Mouse (Mus musculus): ENCODE measurements around the gene Magoh. TPM values are rescaled to one million over a fixed set of nuclear protein-coding genes. Genes with fewer than 3 reads are reported as not detected.

Gene Magoh
- 205 and 257 TPM in 2 replicates for polyA plus RNA-seq (2012; rRNA removed)

GRCm38 (mm10) chr4:107879254-107880050, at the start of gene Magoh:
Gene Magoh, plus strand, starts transcription at chr4:107879755.

DNA sequence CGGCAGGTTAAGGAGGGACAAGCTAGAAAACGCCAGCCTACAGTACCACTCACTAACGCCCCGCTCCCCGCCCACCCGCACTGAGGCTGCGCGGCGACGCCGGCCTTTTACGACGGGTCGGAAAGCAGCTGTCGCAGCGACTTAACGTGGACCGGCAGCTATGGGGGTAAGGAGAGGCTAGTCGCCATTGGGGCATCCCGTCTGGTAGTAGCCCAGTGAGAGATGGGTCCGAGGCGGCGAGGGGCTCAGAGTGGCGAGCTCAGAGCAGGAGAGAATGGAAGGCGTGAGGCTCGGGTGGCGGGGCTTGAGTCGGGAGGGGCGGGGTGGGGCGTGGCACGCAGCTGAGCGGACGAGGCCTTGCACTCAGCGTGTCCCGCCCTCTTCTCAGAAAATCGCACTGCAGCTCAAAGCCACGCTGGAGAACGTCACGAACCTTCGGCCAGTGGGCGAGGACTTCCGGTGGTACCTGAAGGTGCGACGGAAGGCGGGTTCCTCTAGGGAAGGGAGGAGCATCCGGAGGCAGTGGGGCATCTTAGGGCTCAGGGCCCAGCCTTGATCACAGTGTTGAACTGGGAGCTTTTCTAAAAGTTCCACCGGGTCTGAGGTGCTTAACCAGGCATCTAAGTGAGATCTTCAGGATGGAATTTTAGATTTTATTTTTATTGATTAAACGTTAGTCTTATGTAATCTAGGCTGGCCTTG, 10.3 kb downstream of the Magoh start, which contains the start of gene 0610037L13Rik:
TSS of gene 0610037L13Rik (plus strand) at position 83 of the 702 bp plus-strand sequence.

DNA sequence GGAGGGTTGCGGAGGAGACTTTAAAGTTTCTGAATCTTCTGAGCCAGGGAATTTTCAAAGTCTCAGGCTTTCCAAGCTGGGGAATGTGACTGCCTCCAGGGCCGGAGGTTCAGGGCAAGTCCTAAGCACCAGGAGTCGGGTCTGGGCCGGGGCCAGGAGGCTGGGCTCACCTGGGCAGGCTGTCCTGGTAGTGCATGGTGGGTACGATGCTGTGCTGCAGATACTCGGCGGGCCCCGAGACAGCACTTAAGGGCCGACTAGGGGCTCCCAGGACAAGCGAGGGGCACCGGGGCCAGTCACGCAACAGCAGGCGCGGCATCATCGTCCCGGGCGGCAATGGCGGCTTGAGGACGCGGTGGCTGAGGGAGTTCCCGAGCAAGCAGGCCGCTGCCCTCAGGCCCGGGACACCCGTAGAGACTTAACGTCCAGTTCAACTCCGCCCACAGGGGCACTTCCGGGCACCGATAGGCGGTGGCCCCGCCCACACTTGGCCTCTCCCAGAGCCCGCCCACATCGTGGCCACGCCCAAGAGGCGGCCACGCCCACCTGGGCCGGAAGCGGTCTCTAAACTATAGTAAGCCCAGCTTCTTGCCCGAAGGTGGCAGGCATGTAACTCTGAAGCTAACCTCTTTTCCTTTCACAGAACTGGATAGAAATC, 43.7 kb downstream of the Magoh start, which contains the start of gene Cpt2:
TSS of gene Cpt2 (minus strand) at position 466 of the 658 bp plus-strand sequence.

Other genes with a start within 250 kb of the Magoh start
- gene Dmrtb1, start 195.5 kb upstream of the Magoh start, polyA plus RNA-seq (2012; rRNA removed), result 45.2 and 53.5 TPM in 2 replicates
- gene Lrp8, start 77.5 kb upstream of the Magoh start, polyA plus RNA-seq (2012; rRNA removed), result 102 and 127 TPM in 2 replicates
- gene 0610037L13Rik, start 10.1 kb downstream of the Magoh start, polyA plus RNA-seq (2012; rRNA removed), result 140 and 144 TPM in 2 replicates
- gene Cpt2, start 43.9 kb downstream of the Magoh start, polyA plus RNA-seq (2012; rRNA removed), result 13.5 and 18.3 TPM in 2 replicates
- 0.05 and 0.08 TPM in 2 replicates for gene Slc1a7, start 88.6 kb downstream of the Magoh start, polyA plus RNA-seq (2012; rRNA removed)
- gene Podn, start 216.7 kb downstream of the Magoh start, polyA plus RNA-seq (2012; rRNA removed), result 3.1 and 8.2 TPM in 2 replicates